Mouse (Mus musculus): ENCODE results near the gene Zranb2.

DNA sequence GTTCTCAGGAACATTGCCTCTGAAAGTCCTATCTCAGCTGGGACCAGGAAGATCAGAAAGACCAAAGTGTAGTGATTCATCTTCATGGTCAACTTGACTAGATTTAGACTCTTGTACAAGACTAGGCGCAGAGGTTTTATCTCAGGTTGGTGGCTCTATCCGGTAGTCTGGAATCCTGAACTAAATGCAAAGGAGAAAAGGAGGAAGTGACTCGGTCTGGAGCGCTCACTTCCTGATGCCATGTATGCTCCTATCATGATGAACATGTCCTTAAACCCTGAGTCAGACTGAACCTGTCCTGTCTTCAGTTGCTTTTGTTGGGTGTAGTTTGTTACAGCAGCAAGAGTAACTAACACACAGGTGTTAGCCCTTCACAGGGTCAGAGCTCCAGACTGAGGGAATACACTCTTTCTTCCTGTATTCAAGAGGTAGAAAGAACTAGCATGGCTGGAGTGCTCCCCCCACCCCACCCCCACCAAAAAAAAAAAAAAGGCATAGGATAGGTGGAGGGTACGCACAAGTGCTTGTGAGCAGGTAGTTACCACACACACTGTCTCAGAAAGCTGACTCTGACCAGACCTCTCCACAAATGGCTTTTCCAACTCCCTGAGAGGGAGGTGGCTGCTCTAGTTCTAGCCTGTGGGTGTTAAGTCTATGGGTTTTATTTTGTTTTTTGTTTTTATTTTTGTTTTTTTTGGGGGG lies 44.7 kb downstream of the Zranb2 start:
- no peak for TF ChIP-seq POLR2A (IDR thresholded peaks at IDR 0.05; ENCODE audit: low read depth, low read length)
- no peak for TF ChIP-seq CTCF (IDR thresholded peaks at IDR 0.05; ENCODE audit: extremely low read depth, insufficient read depth, insufficient read length, insufficient replicate concordance)
